Mouse (Mus musculus): ENCODE measurements around the gene Gm15737.

Gene Gm15737

GRCm38 (mm10) chr6:92875340-92875739 is 6.2 kb downstream of the Gm15737 start:
- DNase-seq (ENCODE audit: low spot score) = no peak

- DNase-seq (ENCODE audit: low spot score) = no peak
Observed at GRCm38 (mm10) chr6:92876121-92876520, 7.0 kb downstream of the Gm15737 start.

DNA sequence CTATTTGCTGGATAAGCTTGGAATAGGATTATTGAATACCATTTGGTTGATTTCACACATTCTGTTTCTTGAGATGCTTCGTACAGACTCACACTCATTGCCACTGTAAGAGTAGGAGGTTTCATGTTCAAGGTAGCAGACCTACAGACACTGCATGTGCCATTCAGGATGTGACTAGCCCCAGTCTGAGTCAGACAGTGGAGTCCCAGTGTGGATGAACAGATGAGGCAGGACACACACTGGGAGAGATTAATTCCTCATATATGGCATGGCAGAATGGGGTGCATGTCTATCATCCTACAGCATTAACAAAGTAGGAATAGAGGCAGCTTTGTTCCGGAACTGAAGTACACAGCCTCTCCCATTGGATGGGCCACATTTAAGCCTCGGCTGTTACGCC is 8.1 kb downstream of the Gm15737 start:
- no peak for DNase-seq (ENCODE audit: low spot score)

- no peak for DNase-seq (ENCODE audit: low spot score)
Observed at GRCm38 (mm10) chr6:92878771-92879170, 9.6 kb downstream of the Gm15737 start.

DNA sequence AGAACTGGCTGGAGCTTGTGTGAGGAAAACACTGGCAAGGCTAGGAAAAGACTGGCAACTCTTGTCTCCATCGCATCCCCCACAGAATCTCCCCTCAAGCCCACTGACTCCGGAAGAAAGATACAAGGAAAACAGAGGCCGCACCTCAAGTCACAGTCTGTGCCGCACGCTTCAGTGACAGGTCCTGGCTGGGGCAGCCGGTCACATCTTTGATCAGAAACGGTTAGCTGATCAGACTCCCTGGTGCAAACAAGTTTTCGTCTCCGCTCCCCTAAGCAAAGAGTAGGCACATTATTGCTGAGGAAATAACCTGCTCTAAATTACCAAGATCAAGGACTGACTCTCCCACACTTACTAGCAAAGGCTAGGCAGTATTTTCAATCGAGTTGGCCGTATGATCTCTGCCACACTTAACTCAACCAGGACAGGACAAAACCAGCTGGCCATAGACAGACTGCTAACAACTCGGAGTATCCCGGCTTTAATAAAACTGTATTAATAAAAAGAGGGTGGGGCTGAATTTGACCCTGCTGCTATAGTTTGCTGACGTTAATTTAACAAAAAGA is 10.6 kb downstream of the Gm15737 start:
- DNase-seq (ENCODE audit: low spot score) = no peak

DNA sequence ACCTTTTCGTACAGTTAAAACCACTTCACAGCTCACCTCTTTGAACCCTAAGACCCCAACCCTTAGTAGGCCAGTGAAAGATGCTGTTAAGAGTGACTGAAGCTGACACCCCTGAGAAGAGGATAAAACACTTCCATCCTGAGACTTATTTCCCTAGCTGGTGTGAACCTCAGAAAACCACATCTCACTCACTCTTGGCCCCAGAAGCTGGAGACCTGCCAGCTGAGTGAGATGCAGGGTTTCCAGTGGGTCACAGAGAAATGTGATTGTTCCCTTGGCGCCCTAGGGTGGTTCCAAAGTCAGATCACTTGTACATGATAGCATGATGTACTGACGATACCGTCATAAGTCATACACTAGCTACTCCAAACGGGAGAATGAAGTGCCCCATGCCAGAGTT is 13.3 kb downstream of the Gm15737 start:
- no peak for DNase-seq (ENCODE audit: low spot score)

GRCm38 (mm10) chr6:92883131-92883900 is 14.2 kb downstream of the Gm15737 start:
- DNase-seq (ENCODE audit: low spot score) = no peak

DNA sequence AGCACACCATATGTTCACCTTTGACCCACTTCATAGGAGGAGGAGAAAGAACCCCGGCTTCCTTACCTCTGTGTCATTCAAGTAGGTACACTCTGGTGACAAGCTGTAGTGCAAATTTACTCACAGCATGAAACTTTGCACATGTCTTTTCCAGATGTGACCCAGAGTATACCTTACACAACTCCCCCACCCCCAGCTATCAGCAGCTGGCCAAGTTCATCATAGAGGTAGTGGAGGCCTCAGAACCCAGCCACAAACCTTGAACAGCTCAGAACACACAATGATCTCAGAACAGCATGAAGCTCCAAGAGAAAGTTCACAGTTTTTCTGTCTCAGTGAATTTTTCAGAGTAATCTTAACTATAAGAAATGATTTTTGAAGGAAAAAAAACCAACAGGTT is 22.4 kb downstream of the Gm15737 start:
- DNase-seq (ENCODE audit: low spot score) = no peak

DNA sequence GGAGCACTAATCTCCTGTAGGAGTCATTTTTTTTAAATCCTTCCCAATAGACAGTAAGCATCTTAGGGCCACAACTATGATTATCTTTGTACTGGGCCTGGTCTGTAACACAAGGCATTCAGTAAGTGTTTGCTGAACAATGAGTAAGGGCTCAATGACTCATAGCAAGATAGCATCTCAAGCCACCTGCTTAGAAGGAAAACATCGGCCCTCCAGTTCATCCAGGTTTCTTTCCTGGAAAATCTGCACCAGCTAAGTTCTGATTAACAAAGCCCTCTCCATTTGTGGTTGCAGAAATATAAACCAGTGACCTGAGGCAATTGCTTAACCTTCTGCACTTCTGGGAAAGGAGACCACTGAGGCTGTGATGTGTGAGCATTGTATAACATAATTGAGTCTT is 34.9 kb downstream of the Gm15737 start:
- DNase-seq (ENCODE audit: low spot score) = no peak

GRCm38 (mm10) chr6:92904491-92904890 is 35.3 kb downstream of the Gm15737 start:
- no peak for DNase-seq (ENCODE audit: low spot score)

GRCm38 (mm10) chr6:92905922-92906321 is 36.8 kb downstream of the Gm15737 start:
- no peak for DNase-seq (ENCODE audit: low spot score)

GRCm38 (mm10) chr6:92909361-92909760 is 40.2 kb downstream of the Gm15737 start:
- DNase-seq (ENCODE audit: low spot score) = no peak

- DNase-seq (ENCODE audit: low spot score) = no peak
Observed at GRCm38 (mm10) chr6:92910611-92911010, 41.5 kb downstream of the Gm15737 start.

- no peak for DNase-seq (ENCODE audit: low spot score)
Observed at GRCm38 (mm10) chr6:92920938-92921689, 52.0 kb downstream of the Gm15737 start.

- DNase-seq (ENCODE audit: low spot score) = no peak
Observed at GRCm38 (mm10) chr6:92921843-92922242, 52.7 kb downstream of the Gm15737 start.

DNA sequence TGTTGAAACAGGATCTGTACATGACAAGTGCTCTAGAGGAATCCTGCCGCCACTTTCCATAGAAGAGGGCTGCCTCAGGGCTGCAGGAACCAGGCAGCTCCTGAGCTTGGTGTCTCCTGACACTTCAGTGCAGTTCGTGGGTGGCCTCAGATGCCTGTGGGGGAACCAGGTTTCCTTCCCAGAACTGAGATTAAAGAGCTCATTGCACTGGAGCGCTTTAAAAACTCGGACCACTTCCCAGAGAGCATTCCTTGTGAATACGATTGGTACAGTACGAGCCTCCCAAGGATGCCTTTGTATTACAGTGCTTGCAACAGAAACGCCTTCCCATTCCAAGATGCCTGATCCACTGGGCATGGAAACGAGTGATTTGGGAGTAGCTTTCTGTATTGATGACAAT is 55.4 kb downstream of the Gm15737 start:
- DNase-seq (ENCODE audit: low spot score) = no peak

DNA sequence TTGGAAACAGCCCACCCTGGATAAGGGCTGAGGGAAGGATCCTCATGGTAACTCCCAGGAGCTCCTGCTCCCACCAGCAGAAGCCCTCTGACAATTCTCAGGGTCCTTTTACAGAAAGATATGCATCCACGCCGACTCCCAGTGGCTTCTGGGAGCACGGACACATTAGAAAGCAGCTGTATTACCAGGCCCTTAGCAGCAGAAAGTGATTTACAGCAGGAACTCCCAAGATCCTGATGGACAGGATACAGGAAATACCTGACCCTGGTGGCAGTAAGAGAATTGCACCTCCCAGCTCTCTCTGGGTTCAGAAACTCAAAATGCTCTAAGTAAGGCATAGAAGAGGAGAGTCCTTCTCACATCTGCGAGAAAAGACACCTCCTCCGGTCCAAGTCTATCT is 59.1 kb downstream of the Gm15737 start:
- DNase-seq (ENCODE audit: low spot score) = no peak

Measured in urinary bladder, postnatal 25 days (tissue).